Mouse (Mus musculus) testis, adult 2 months (tissue): Measurements from ENCODE around the gene Adra1b.

Source experiments
- CTCF ChIP-seq: fragments of 200-500 bp; IDR thresholded peaks from 2 replicates; pipeline ENCODE4 v1.5.1; 2012; ENCODE audit warnings: low read depth, mild to moderate bottlenecking, inconsistent platforms, low read length, moderate library complexity; ENCODE audit not compliant: control insufficient read depth, insufficient read depth, insufficient replicate concordance
- POLR2A ChIP-seq: fragments of 200-500 bp; IDR thresholded peaks from 2 replicates; pipeline ENCODE4 v1.6.1; 2012; ENCODE audit warnings: low read depth, mild to moderate bottlenecking, inconsistent platforms, low read length, moderate library complexity; ENCODE audit not compliant: control insufficient read depth

DNA sequence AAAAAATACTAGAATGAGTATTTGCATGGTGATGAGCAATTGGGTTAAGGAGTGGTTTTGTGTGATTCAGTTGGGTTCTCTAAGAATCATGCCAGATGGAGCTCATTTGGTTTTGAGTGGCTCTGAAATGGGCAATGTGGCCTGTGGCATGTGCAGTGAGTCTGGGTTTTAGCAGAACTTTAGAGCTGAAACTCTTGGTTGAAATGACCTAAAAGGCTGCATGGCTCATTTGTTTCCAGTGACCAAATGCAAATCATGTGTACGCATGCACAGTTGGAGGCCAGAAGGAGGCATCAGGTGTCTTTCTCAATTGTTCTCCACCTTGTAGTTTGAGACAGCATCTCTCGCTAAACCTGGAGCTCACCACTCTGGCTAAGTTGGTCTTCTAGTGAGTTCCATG, 35.0 kb upstream of the Adra1b start:
- no peak for TF ChIP-seq POLR2A
- TF ChIP-seq CTCF: no peak
